Mouse (Mus musculus) kidney, postnatal 10 days (tissue): ENCODE data around the gene Glipr2.
A peak's percentile ranks its signal among the peaks of the same experiment; 100 is the strongest.

Experiments used
- DNase-seq: peaks from one replicate; pipeline ENCODE4 v3.0.0; 2021; ENCODE audit warnings: mixed read lengths

The Glipr2 gene

GRCm38 (mm10) chr4:44011799-44012198 lies 54.6 kb downstream of the Glipr2 start:
- DNase-seq = no peak

- DNase-seq = peak; percentile 95
Observed at GRCm38 (mm10) chr4:44012376-44013367, 55.5 kb downstream of the Glipr2 start.

GRCm38 (mm10) chr4:44013391-44014070 lies 56.3 kb downstream of the Glipr2 start:
- no peak for DNase-seq

- no peak for DNase-seq
Observed at GRCm38 (mm10) chr4:44016071-44016470, 58.9 kb downstream of the Glipr2 start.

- peak; percentile 40 for DNase-seq
Observed at GRCm38 (mm10) chr4:44016791-44017190, 59.6 kb downstream of the Glipr2 start.

GRCm38 (mm10) chr4:44022323-44022722 lies 65.1 kb downstream of the Glipr2 start:
- DNase-seq = no peak

GRCm38 (mm10) chr4:44022766-44023165 lies 65.6 kb downstream of the Glipr2 start:
- no peak for DNase-seq

- DNase-seq = no peak
Observed at GRCm38 (mm10) chr4:44023681-44024080, 66.5 kb downstream of the Glipr2 start.

- no peak for DNase-seq
Observed at GRCm38 (mm10) chr4:44024241-44024640, 67.0 kb downstream of the Glipr2 start.

- DNase-seq = no peak
Observed at GRCm38 (mm10) chr4:44025570-44025969, 68.4 kb downstream of the Glipr2 start.
